Mouse (Mus musculus): ENCODE data around the gene Socs2. TPM values are rescaled to one million over a fixed set of nuclear protein-coding genes. Genes with fewer than 3 reads are reported as not detected.

Gene Socs2
- polyA plus RNA-seq, 1 experiment: 27.5 TPM

- Histone ChIP-seq H3K79me2 (ENCODE audit: control insufficient read depth, insufficient read depth) (peaks cover 6% of the 10 kb centered on the region), H3K4me2 (ENCODE audit: low read depth) (no peak overlapping the region), H3K4me3 (no peak overlapping the region), H3K36me3 (ENCODE audit: control insufficient read depth, insufficient read depth) (no peaks in the 10 kb centered on the region), H3K27me3 (ENCODE audit: control insufficient read depth, insufficient read depth, insufficient read length) (no peaks in the 10 kb centered on the region), H3ac (ENCODE audit: control insufficient read depth, insufficient read length) (no peak overlapping the region)
- no peak for TF ChIP-seq REST (IDR thresholded peaks at IDR 0.05; ENCODE audit: insufficient read depth, insufficient read length)
- no peak for TF ChIP-seq TCF12 (IDR thresholded peaks at IDR 0.05; ENCODE audit: insufficient read depth, poor library complexity, severe bottlenecking)
- TF ChIP-seq MAX (IDR thresholded peaks at IDR 0.05; ENCODE audit: low read depth): no peak
- TF ChIP-seq MYOG (IDR thresholded peaks at IDR 0.05; ENCODE audit: control insufficient read depth in 1 of 3, insufficient read depth in 1 of 3, insufficient read length in 2 of 3, low read depth in 2 of 3): no peak
- no peak for TF ChIP-seq CEBPB (IDR thresholded peaks at IDR 0.05; ENCODE audit: insufficient read depth, poor library complexity, severe bottlenecking)
- TF ChIP-seq TCF3 (IDR thresholded peaks at IDR 0.05; ENCODE audit: insufficient read length, low read depth): no peak
- TF ChIP-seq MYOD1 (IDR thresholded peaks at IDR 0.05; ENCODE audit: control insufficient read depth in 1 of 3, insufficient read length in 2 of 3, low read depth in 2 of 3): no peak
- TF ChIP-seq USF1 (IDR thresholded peaks at IDR 0.05; ENCODE audit: low read depth): no peak
- no peak for TF ChIP-seq POLR2AphosphoS2 (IDR thresholded peaks at IDR 0.05; ENCODE audit: insufficient read length, low read depth)
- no peak for TF ChIP-seq E2F4 (IDR thresholded peaks at IDR 0.05; ENCODE audit: insufficient read depth)
- TF ChIP-seq POLR2A (IDR thresholded peaks at IDR 0.05; ENCODE audit: insufficient read length, low read depth): no peak
- TF ChIP-seq SRF (IDR thresholded peaks at IDR 0.05; ENCODE audit: control insufficient read depth, insufficient read length, low read depth): no peak
Measured at GRCm38 (mm10) chr10:95419726-95420125, 2.7 kb upstream of the Socs2 start.

- TF ChIP-seq CEBPB (IDR thresholded peaks at IDR 0.05; ENCODE audit: insufficient read depth, poor library complexity, severe bottlenecking) (no peak), E2F4 (IDR thresholded peaks at IDR 0.05; ENCODE audit: insufficient read depth) (no peak), SRF (IDR thresholded peaks at IDR 0.05; ENCODE audit: control insufficient read depth, insufficient read length, low read depth) (no peak), TCF3 (IDR thresholded peaks at IDR 0.05; ENCODE audit: insufficient read length, low read depth) (no peak), REST (IDR thresholded peaks at IDR 0.05; ENCODE audit: insufficient read depth, insufficient read length) (no peak)
- Histone ChIP-seq H3K4me2 (ENCODE audit: low read depth) (no peak overlapping the region), H3K36me3 (ENCODE audit: control insufficient read depth, insufficient read depth) (no peaks in the 10 kb centered on the region), H3ac (ENCODE audit: control insufficient read depth, insufficient read length) (no peak overlapping the region), H3K4me3 (no peak overlapping the region), H3K79me2 (ENCODE audit: control insufficient read depth, insufficient read depth) (peaks cover 10% of the 10 kb centered on the region), H3K27me3 (ENCODE audit: control insufficient read depth, insufficient read depth, insufficient read length) (no peaks in the 10 kb centered on the region)
Measured at GRCm38 (mm10) chr10:95418631-95419030, 1.7 kb upstream of the Socs2 start.

- H3K27me3 ChIP-seq (ENCODE audit: control insufficient read depth, insufficient read depth, insufficient read length): no peaks in the 10 kb centered on the region
- TF ChIP-seq E2F4 (IDR thresholded peaks at IDR 0.05; ENCODE audit: insufficient read depth): no peak
- no peak for TF ChIP-seq TCF3 (IDR thresholded peaks at IDR 0.05; ENCODE audit: insufficient read length, low read depth)
- no peak for TF ChIP-seq MAX (IDR thresholded peaks at IDR 0.05; ENCODE audit: low read depth)
- no peak for TF ChIP-seq POLR2AphosphoS2 (IDR thresholded peaks at IDR 0.05; ENCODE audit: insufficient read length, low read depth)
- no peak for TF ChIP-seq TCF12 (IDR thresholded peaks at IDR 0.05; ENCODE audit: insufficient read depth, poor library complexity, severe bottlenecking)
- no peaks in the 10 kb centered on the region for H3K36me3 ChIP-seq (ENCODE audit: control insufficient read depth, insufficient read depth)
- H3ac ChIP-seq (ENCODE audit: control insufficient read depth, insufficient read length): peak overlapping the region; percentile 69
- peaks cover 13% of the 10 kb centered on the region for H3K79me2 ChIP-seq (ENCODE audit: control insufficient read depth, insufficient read depth)
- H3K4me3 ChIP-seq: peak overlapping the region; percentile 91
- H3K4me2 ChIP-seq (ENCODE audit: low read depth): peak overlapping the region; percentile 99
Measured at GRCm38 (mm10) chr10:95417496-95418236, 686 bp upstream of the Socs2 start.

- Histone ChIP-seq H3K79me2 (ENCODE audit: control insufficient read depth, insufficient read depth) (peaks cover 21% of the 10 kb centered on the region), H3K36me3 (ENCODE audit: control insufficient read depth, insufficient read depth) (peaks cover 12% of the 10 kb centered on the region), H3K4me3 (peak overlapping the region; percentile 91), H3K4me2 (ENCODE audit: low read depth) (peak overlapping the region; percentile 99), H3ac (ENCODE audit: control insufficient read depth, insufficient read length) (peak overlapping the region; percentile 69), H3K27me3 (ENCODE audit: control insufficient read depth, insufficient read depth, insufficient read length) (no peaks in the 10 kb centered on the region)
- TF ChIP-seq SRF (IDR thresholded peaks at IDR 0.05; ENCODE audit: control insufficient read depth, insufficient read length, low read depth) (no peak), CEBPB (IDR thresholded peaks at IDR 0.05; ENCODE audit: insufficient read depth, poor library complexity, severe bottlenecking) (no peak), MYOD1 (IDR thresholded peaks at IDR 0.05; ENCODE audit: control insufficient read depth in 1 of 3, insufficient read length in 2 of 3, low read depth in 2 of 3) (no peak), MAX (IDR thresholded peaks at IDR 0.05; ENCODE audit: low read depth) (no peak), REST (IDR thresholded peaks at IDR 0.05; ENCODE audit: insufficient read depth, insufficient read length) (no peak), POLR2AphosphoS2 (IDR thresholded peaks at IDR 0.05; ENCODE audit: insufficient read length, low read depth) (no peak), TCF3 (IDR thresholded peaks at IDR 0.05; ENCODE audit: insufficient read length, low read depth) (no peak), MYOG (IDR thresholded peaks at IDR 0.05; ENCODE audit: control insufficient read depth in 1 of 3, insufficient read depth in 1 of 3, insufficient read length in 2 of 3, low read depth in 2 of 3) (no peak), E2F4 (IDR thresholded peaks at IDR 0.05; ENCODE audit: insufficient read depth) (no peak), USF1 (IDR thresholded peaks at IDR 0.05; ENCODE audit: low read depth) (no peak), TCF12 (IDR thresholded peaks at IDR 0.05; ENCODE audit: insufficient read depth, poor library complexity, severe bottlenecking) (no peak), POLR2A (IDR thresholded peaks at IDR 0.05; ENCODE audit: insufficient read length, low read depth) (no peak)
Measured at GRCm38 (mm10) chr10:95416361-95416684, 657 bp downstream of the Socs2 start.

All from myocyte (in vitro differentiated cells).